Mouse (Mus musculus) left cerebral cortex, postnatal 4 days (tissue): ENCODE results near the gene Tbl1xr1. TPM values are rescaled to one million over a fixed set of nuclear protein-coding genes. Genes with fewer than 3 reads are reported as not detected.

Source experiments
- DNase-seq: peaks from one replicate; pipeline ENCODE4 v3.0.0-alpha.2; 2022
- intact Hi-C: fragments of 180-260 bp; cut with DNase I; formaldehyde crosslinking; loops from one replicate; pipeline ENCODE4 v1.15.1; 2025
- total RNA-seq, 2 experiments: library from RNA; stranded (reverse); gene quantifications; 2 replicates each; pipeline ENCODE4 v1.2.3; 2021

Tbl1xr1 gene
- total RNA-seq, 2 experiments from 2014 or later: 104 to 122 TPM

GRCm38 (mm10) chr3:22084222-22084996 lies 8.0 kb downstream of the Tbl1xr1 start:
- intact Hi-C loops: no loop called here

GRCm38 (mm10) chr3:22089825-22090224 lies 13.4 kb downstream of the Tbl1xr1 start:
- no peak for DNase-seq
- intact Hi-C loops: no loop called here

More at GRCm38 (mm10) chr3:22084222-22084996, 8.0 kb downstream of the Tbl1xr1 start:
- DNase-seq: no peak

GRCm38 (mm10) chr3:22090431-22091265 lies 14.2 kb downstream of the Tbl1xr1 start:
- no peak for DNase-seq
- intact Hi-C loops: no loop called here

GRCm38 (mm10) chr3:22091266-22091550 lies 14.8 kb downstream of the Tbl1xr1 start:
- DNase-seq: no peak
- intact Hi-C loops: no loop called here

- DNase-seq: no peak
- intact Hi-C loops: no loop called here
Observed at GRCm38 (mm10) chr3:22091681-22092080, 15.2 kb downstream of the Tbl1xr1 start.

- no peak for DNase-seq
- intact Hi-C loops: no loop called here
Observed at GRCm38 (mm10) chr3:22092784-22093183, 16.3 kb downstream of the Tbl1xr1 start.

GRCm38 (mm10) chr3:22103986-22104515 lies 27.6 kb downstream of the Tbl1xr1 start:
- no peak for DNase-seq
- intact Hi-C loops: no loop called here

- DNase-seq: no peak
- intact Hi-C loops: no loop called here
Observed at GRCm38 (mm10) chr3:22105471-22105870, 29.0 kb downstream of the Tbl1xr1 start.

GRCm38 (mm10) chr3:22108013-22108412 lies 31.6 kb downstream of the Tbl1xr1 start:
- intact Hi-C loops: no loop called here

GRCm38 (mm10) chr3:22109651-22110050 lies 33.2 kb downstream of the Tbl1xr1 start:
- intact Hi-C loops: no loop called here
- DNase-seq: no peak

More at GRCm38 (mm10) chr3:22108013-22108412, 31.6 kb downstream of the Tbl1xr1 start:
- DNase-seq: no peak

GRCm38 (mm10) chr3:22113773-22114172 lies 37.3 kb downstream of the Tbl1xr1 start:
- no peak for DNase-seq
- intact Hi-C loops: no loop called here

- intact Hi-C loops: no loop called here
- DNase-seq: no peak
Observed at GRCm38 (mm10) chr3:22115221-22115620, 38.8 kb downstream of the Tbl1xr1 start.

- no peak for DNase-seq
- intact Hi-C loops: no loop called here
Observed at GRCm38 (mm10) chr3:22115678-22116077, 39.2 kb downstream of the Tbl1xr1 start.

- intact Hi-C loops: no loop called here
- DNase-seq: no peak
Observed at GRCm38 (mm10) chr3:22116188-22116587, 39.7 kb downstream of the Tbl1xr1 start.

- DNase-seq: no peak
- intact Hi-C loops: no loop called here
Observed at GRCm38 (mm10) chr3:22121741-22122140, 45.3 kb downstream of the Tbl1xr1 start.

GRCm38 (mm10) chr3:22123145-22123544 lies 46.7 kb downstream of the Tbl1xr1 start:
- intact Hi-C loops: no loop called here
- no peak for DNase-seq

- intact Hi-C loops: no loop called here
- DNase-seq: no peak
Observed at GRCm38 (mm10) chr3:22126251-22126826, 49.9 kb downstream of the Tbl1xr1 start.

- no peak for DNase-seq
- intact Hi-C loops: no loop called here
Observed at GRCm38 (mm10) chr3:22131277-22131676, 54.8 kb downstream of the Tbl1xr1 start.

GRCm38 (mm10) chr3:22133626-22134025 lies 57.2 kb downstream of the Tbl1xr1 start:
- DNase-seq: no peak
- intact Hi-C loops: no loop called here

GRCm38 (mm10) chr3:22137793-22138579 lies 61.5 kb downstream of the Tbl1xr1 start:
- intact Hi-C loops: no loop called here
- no peak for DNase-seq
